Mouse (Mus musculus) lung, postnatal 25 days (tissue): ENCODE measurements around the gene Anapc16.

Experiments
- DNase-seq: peaks from one replicate; pipeline ENCODE4 v3.0.0; 2022; ENCODE audit warnings: low spot score

The Anapc16 gene

DNA sequence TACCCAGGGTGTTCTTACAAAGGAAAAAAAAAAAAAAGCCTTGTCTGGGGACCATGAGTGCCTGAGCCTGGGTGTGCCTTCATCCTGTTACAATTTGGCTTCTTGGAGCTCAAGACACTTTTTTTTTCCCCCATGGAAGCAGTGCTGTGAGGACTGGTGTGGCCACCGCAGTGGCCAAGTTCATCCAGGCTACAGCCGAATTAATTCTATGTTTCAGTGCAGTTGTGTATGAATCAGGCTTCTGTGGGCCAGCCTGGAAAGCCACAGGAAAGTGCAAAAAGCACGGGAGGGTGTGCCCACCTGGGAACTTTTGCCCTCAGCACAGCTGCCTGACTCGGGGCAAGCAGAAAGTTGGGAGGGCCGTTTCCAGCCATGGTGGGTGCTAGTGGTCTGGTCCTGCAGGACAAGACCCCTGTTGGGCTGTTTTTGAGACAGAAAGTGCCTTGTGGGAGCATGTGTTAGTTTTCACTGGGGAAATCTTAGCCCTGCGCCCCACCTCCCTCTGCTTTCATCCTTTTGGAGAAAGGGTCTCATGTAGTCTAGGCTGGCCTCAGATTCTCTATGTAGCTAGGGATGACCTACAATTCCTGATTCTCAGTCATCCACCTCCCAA, 32.4 kb downstream of the Anapc16 start:
- DNase-seq, result peak; percentile 54

DNA sequence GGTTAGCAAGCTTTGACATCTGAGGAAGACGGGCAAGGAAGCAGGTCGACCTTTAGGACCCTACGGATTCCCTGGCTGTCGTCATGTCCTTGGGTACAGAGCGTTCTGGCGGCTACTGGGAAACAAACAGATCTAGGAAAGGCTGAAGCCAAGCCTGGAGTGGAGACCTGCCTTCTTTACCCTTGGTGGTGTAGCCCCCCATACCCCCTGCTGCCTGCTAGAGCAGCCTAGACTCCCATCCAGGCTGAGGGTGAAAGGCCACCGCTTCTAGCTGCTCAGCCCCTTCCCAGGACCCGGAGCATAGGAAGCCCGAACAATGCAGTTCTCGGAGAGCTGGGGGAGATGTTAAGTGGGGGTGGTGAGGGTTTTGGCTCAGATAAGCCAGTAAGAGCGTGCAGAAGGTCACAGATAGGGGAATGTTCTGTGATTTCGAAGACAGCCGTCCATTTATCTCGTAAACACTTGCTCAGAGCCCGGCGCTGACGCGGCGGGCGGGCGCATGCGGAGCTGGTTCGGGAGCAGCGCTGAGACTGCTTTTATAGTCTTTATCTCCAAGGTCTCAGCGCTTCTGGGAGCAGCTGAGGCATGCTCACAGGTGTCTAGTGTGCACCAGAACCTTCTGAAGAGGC, 33.0 kb downstream of the Anapc16 start:
- DNase-seq, result peak; percentile 93

DNA sequence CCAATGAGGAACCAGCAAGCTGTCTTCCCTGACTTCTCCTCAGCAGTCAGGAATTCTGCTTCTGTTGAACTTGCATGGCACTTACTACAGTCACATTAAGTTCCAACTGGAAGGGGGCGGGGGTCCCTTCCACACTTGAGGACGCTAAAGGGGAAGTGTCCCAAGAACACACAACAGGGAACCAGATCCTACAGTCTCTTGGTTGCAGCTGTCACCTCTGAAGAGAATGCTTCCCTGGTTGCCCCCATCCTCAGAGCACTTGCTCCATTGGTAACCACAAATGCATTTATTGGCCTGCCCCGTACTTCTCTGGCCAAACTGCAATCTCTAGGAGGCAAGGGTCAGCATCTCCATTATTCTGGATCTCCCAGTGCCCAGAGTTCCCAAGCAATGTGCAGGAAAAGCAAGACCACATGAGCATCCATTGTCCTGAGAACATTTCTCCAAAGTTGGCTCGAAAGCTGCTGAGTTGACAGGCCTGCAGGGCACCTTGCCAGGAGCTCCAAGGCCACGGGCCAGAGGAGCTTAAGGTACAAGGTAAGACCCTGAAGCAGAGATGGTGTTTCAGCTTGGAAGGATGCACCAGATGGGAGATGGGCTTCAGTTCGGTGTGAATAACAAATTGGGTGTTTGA, 35.5 kb downstream of the Anapc16 start:
- DNase-seq, result no peak

DNA sequence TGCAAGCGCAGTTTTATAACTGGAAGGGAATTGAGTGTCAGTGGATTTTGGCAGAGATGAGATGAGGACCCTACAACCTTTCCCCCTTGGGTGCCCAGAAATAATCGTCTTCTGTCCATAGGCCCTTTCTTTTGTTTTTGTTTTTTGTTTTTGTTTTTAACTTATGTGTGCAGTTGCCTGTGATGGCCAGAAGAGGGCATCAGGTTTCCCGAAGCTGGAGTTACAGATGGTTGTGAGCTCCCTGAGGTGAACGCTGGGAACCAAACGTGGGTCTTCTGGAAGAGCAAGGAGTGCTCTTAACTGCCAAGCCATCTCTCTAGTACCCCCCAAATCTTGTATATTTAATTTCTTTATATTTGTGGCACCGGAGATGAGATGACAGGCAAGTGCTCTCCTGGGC, 36.2 kb downstream of the Anapc16 start:
- no peak for DNase-seq

DNA sequence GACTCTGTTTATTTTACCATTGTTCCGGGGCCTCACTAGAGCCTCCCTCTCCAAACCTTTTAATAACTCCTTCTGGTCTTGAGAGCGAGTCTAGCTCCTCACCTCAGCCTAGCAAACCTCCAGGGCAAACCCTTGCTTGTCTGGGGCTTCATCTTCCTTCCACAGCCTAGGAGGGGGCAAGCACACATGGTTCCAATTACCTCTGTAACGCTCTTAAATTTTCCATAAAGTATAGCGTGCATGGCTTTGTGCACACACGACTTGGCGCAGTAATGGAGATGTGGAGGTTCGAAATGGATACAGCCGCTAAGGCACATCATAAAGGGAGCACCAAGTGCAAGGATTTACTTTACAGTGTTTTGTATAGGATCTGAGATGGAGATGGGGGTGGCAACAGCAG, 37.1 kb downstream of the Anapc16 start:
- DNase-seq, result no peak

DNA sequence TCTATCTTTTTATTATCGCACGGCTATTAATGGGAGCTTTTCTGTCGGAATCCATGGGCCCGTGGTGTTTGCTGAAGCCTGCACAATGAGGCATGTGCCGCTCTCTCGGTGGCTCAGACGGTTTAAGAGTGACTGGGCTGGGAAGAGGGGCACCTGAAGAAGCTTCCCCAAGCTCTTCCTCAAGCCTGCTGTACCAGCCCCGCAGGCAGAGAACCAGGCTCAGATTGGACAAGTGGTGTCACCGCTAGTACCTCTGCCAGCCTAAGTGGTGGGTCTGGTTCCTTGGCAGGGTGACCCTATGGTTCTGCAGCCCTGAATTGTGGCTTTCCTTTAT, 37.6 kb downstream of the Anapc16 start:
- no peak for DNase-seq

DNA sequence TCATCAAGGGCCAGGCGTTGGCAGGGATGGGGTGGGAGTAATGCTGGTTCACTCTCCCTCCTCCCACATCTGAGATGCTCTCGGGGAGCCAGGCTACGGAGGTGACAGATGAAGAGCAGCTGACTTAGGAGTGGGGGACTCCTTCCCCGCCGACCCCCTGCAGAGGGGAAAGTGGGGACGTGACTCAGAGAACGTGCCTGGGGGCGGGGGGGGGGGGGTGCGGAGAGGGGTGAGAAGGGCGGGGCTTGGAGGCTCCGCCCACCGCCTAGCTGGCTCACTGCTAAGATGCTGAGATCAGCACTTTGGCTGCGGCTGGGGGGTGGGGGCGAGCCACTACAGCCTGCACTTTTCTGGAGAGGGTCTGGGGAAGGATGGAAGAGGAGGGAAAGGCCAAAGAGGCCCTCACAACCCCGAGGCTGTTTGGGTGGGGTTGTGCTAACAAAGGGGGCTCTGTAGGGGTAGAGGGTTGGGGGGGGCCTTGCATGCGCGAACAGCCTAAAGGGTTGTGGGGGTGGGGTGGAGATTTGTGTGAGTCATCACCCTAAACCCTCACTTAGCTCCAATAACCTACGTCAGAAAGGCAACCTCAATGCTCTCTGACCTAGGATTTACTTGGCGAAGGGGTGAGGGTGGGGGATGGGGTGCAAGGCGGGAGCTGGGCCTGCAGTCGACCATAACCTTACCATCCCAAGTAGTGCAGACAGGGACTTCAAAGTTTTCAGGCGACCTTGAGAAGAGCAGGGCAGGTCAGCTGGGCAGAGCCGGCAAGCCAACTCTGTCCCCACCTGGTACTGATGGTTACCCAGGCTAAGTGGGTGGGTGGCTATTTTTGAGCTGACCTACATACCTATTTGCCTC, 38.2 kb downstream of the Anapc16 start:
- DNase-seq, result no peak

DNA sequence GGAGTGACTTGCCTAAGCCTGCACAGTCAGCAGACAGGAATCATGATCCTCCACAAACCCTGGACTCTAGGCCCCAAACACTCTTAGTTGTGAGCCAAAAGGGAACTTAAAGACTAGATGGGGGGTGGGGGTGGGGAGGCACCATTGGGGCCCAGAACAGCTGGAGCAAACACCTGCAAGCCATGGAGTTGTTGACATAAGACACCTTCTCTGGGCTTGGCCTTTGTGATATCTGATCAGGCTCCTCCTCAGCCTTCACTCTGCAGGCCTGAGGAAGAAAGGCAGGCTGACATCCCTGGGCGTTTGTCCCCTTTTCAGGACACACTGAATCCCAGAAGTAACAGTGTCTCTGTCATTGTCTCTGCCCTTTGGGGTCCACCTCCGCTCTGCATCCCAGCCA, 39.3 kb downstream of the Anapc16 start:
- DNase-seq, result no peak

DNA sequence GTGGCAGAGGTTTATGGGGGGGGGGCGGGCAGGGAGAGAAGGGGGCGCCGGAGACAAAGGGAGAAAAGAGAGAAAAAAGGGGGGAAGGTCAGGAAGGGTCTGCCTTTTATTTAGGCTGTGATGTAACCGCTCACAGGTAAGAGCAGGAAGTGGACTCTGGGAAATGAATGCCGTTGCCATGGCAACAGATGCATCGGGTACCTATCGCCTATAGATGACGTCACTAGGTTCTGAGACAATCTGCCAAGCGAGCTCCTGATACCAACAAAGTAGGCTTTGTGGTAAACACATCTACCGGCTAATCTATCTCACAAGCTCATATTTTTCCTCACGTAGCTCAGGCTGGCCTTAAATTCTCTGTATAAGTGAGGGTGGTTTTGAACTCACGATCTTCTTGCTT, 43.4 kb downstream of the Anapc16 start:
- no peak for DNase-seq

DNA sequence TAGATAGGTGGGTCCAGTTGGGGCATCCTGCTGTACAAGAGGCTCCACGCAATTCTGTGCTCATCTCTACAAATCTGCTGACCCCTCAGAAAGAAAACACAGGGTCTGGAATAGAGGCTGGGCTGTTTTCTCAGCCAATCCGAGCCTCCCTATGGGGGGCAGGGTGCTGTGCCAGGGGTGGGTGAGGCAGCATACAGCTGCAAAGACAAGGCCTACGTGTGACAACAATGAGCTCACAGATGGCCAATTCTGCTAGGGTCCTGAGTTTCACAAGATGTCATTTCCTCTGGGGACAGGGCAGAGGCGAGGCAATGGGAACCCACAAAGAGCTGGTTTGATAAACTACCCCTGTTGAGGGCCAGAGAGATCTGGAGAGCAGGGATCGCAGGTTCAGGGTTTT, 44.5 kb downstream of the Anapc16 start:
- DNase-seq, result no peak

DNA sequence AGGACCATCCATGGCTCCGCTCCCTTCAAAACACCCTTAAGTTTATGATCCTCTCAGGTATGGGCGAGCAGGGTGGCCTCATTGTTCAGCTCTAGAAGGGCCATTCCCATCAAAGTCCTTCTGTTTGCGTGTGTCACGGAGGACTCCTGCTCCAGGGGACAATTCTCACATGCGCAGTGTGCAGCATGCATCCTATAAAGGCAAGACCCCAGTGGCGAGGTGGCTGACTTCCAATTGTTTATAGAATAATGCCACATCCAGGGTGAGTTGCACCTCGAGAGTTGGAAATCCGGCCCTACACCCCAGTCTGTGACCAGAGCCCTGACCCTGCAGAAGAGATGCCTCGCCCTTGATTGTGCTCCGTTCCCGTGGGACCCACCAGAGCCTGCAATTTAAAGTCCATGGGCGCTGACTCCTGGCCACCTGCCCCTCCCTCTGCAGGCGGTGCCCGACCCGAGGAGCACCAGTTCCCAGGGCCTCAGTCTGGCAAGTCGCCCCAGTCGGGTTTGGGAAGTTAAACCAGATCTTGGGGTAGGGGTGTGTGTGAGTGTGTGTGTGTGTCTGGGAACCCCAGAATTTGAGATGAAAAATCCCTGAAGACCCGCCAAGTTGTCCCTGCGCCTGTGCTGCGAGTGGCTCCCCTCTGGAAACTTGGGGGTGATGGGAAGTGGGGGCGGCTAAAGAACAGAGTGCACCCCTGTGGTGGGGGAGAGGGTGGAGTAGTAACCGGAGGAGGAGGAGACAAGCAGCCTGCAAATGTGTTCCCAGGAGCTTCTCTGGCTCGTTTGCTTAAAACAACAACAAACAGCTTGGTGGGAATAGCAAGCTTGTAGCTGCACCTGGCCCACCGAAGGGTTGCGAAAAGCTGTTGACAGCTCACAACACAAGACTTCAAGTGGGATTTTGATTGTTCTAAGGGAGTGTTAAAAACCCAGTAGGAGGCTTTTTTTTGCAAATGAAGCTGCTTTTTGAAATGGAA, 45.5 kb downstream of the Anapc16 start:
- no peak for DNase-seq

DNA sequence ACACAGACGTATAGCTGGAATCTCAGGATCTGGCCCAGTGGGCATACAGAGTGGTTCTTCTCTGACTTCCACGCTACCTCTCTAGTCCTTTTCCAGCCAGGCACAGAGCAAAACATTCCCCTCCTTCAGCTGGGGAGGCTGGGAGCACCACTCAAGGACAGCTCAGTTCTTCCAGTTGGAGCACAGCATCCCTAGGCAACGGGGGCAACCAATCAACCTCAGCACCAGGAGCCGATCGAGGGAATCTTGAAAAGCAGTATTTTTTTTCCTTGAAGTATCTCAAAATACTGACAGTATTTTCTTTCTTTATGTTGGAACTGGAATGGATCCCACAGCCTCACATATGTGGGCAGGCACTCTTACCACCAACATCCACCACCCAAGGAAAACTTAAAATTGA, 46.3 kb downstream of the Anapc16 start:
- DNase-seq, result no peak

DNA sequence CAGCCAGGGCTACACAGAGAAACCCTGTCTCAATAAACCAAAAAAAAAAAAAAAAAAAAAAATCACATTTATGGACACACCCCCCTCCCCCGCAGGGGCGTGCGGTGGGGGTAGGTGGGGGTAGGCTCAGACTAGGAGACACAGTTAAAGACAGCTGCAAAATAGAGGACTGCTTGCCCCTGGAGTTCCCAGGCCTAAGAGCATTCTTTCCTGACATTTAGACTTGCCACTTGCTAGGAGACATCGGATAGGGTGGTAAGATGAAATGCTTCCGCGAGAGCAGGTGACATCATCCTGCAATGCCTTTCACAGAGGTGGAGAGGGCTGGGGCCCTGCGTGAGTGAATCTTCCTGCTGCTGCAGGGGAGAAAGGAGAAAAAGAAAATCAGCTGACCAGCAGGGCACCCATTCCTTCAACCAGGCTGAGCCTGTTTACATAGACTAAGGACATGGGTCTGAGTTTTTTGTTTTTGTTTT, 49.3 kb downstream of the Anapc16 start:
- no peak for DNase-seq

DNA sequence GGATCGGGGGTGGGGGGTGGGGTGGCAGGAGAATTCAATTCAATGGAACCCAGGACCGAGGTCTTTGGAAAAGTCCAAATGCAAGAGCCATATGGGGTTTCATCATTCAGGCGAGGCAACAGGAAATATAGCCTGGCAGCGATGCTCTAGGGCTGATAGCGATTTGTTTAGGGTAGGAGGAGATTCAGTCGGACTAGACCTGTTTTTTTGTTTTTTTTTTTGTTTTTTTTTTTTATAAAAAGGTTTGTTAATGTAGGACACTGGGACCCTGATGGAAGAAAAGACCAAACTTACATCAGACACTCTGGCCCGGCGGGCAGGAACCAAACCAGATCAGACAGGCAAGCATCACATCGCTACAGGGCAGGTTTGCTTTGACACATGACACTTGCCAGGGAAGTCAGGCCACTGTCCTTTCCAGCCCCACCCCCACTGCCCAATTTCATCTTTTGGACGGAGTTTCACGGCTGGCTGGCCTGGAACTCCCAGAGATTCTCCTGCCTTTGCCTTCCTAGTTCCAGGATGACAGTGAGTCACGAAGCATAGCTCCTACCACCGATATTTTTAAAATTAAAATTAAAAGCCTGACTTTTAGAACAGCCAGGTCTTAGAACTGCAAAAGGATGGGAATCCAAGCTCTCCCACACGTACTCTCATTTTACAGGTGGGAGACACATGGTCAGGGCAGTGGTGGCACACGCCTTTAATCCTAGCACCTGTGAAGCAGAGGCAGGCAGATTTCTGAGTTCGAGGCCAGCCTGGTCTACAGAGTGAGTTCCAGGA, 50.0 kb downstream of the Anapc16 start:
- no peak for DNase-seq

DNA sequence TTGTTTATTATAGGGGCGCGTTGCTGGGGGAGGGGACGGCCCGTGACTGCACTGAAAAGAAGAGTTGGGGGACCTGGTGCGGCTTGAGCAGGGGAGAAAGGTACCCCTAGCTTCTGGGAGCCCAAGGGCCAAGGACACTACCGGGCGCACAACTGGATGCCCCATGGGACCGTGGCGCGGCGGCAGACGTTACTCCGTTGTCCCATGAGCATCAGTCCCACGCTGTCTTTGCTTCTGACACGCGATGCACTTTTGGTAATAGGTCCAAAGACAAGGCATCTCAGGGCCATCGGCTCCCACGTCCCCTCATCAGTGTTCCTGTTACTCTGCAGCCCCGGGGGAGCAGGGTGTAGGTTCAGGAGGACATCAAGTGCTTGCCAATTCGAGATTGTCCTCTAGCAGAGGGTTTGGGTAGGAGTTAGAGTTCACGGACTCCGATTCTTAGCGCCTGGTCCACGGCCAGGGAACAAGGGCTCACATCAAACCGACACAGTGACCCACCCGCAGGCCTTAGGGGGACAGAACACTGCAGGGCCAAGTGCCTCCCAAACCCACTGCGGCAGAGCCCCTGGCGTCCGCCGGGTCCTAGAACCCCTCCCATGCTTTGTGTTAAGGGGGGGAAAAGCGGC, 50.7 kb downstream of the Anapc16 start:
- no peak for DNase-seq

DNA sequence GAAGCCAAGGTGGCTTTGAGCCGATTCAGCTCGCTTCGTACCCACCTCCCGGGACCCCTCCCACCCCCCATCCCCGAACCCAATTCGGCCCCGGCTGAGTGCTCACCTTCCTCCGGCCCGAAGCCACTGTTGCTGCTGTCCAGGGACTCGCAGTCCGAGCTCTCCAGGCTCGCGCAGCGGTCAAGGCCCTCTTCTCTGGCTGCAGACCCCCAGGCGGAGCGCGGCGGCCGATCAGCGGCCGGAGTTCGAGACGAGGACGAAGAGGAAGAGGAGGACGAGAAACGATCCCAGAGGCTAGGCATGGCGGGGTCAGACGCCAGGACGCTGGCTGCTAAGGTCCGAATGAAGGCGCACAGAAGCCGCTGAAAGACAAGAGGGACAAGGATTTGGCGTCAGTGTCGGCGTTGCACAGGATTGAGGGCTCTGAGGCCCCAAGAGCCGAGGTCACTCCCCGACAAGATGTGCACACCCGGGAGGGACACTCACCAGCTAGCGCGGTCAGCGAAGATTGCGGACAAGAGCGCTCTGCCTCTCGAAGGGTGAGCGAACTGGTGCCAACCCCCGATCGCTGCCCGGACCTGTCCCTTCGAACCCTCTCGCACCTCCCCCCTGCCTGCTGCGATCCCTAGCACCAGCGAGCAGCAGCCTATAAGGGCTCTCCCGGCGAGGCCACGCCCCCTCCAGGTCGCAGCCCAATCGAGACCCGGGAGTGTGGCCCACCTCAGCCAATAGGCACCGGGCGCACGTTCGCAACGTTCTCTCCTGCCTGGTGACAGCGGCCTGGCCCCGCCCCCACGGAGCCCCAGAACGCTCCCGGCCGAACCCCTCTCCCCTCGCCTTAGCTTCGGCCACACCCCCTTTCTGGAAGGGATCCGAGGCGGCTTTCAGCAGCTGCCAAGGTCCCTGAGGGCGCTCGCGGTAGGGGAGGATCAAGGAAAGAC, 51.5 kb downstream of the Anapc16 start, which contains the start of gene Ddit4:
Gene Ddit4 (minus strand): TSS at position 624 of the 941 bp plus-strand sequence.
- peak; percentile 100 for DNase-seq

DNA sequence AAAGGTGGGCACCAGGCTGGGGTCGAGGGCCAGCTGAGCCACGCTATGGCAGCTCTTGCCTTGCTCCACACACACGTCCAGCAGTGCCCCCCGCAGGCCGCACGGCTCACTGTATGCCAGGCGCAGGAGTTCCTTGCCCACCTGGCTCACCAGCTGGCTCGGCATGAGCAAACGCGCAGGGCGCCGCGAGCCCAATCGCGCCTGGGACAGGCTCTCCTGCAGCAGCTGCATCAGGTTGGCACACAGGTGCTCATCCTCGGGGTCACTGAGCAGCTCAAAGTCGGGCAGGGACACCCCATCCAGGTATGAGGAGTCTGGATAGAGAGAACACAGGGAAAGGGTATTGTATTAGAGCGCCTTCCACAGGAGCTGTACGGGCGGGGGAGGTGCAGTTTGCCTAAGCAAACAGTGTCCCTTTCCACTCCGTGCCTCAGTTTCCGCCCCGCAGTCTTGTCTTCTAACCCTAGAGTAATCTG, 52.2 kb downstream of the Anapc16 start:
- DNase-seq, result peak; percentile 88

DNA sequence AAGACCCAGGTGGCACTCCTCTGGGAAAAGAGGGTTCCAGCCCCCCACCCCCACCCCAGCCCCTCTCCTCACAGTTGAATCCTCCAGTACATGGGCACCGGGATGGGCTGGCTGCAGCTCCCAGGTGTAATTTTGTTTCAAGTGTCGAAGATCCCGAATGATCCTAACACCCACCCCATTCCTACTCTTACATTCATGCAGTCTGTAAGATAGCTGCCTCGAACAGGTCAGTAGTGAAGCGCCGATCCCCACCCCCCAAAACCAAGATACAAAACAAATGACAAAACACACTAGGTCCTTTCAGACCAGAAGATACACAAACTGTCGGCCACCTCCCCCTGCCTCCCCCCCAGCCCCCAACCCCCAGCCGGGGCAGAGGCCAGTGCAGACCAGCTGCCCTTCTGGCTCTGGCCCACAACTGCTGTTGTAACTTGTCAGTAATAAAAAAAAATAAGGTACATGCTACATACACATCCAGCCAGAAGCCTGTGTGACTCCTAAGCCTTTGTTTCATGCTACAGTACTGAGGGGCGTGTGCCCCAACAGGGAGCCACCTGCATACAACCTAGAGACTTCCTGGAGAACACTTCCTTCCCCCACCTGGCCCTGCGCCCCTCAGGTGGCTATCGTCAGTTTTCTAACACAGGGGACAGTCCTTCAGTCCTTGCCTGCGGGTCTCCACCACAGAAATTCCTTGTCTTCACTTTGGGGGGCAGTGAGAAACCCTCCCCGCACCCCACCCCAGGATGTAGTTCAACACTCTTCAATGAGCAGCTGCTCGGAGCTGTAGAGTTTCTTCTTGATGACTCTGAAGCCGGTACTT, 52.9 kb downstream of the Anapc16 start:
- DNase-seq, result no peak
